Mouse (Mus musculus) lung, postnatal 4 days (tissue): ENCODE results near the gene Creb3l1.

Source experiments
- DNase-seq, 2 experiments: peaks; one replicate each; pipeline ENCODE4 v3.0.0; 2021

Creb3l1 gene

GRCm38 (mm10) chr2:91962864-91963401 lies 61.4 kb downstream of the Creb3l1 start:
- no peak for DNase-seq

- no peak for DNase-seq
These were observed 62.2 kb downstream of the Creb3l1 start for GRCm38 (mm10) chr2:91961901-91962761.

GRCm38 (mm10) chr2:91960459-91960858 lies 63.8 kb downstream of the Creb3l1 start:
- no peak for DNase-seq

- DNase-seq, result no peak
These were observed 64.5 kb downstream of the Creb3l1 start for GRCm38 (mm10) chr2:91959544-91960410.

GRCm38 (mm10) chr2:91958701-91959457 lies 65.4 kb downstream of the Creb3l1 start:
- peak; percentile 65 to 74 for DNase-seq

GRCm38 (mm10) chr2:91958049-91958448 lies 66.3 kb downstream of the Creb3l1 start:
- no peak for DNase-seq

GRCm38 (mm10) chr2:91957096-91957495 lies 67.2 kb downstream of the Creb3l1 start:
- DNase-seq, result peak; percentile 61 to 69

- no peak for DNase-seq
These were observed 68.4 kb downstream of the Creb3l1 start for GRCm38 (mm10) chr2:91955875-91956274.

GRCm38 (mm10) chr2:91955121-91955591 lies 69.1 kb downstream of the Creb3l1 start:
- no peak for DNase-seq

- peak; percentile 88 to 93 for DNase-seq
These were observed 70.5 kb downstream of the Creb3l1 start for GRCm38 (mm10) chr2:91953825-91954224.

GRCm38 (mm10) chr2:91950275-91951085 lies 73.8 kb downstream of the Creb3l1 start:
- DNase-seq, result peak; percentile 65 to 71

GRCm38 (mm10) chr2:91949411-91950274 lies 74.7 kb downstream of the Creb3l1 start:
- peak in 1 of 2 experiments; percentile 65 for DNase-seq

- DNase-seq, result no peak
These were observed 75.5 kb downstream of the Creb3l1 start for GRCm38 (mm10) chr2:91948792-91949241.

GRCm38 (mm10) chr2:91948151-91948509 lies 76.2 kb downstream of the Creb3l1 start:
- DNase-seq, result peak in 1 of 2 experiments; percentile 56

GRCm38 (mm10) chr2:91947397-91948150 lies 76.7 kb downstream of the Creb3l1 start:
- DNase-seq, result peak; percentile 60 to 62

GRCm38 (mm10) chr2:91946836-91947235 lies 77.5 kb downstream of the Creb3l1 start:
- no peak for DNase-seq

- DNase-seq, result no peak
These were observed 78.8 kb downstream of the Creb3l1 start, which contains the start of gene Gm9821 for GRCm38 (mm10) chr2:91945483-91945882. Gm9821 (plus strand) TSS chr2:91945703.

- peak; percentile 78 to 85 for DNase-seq
These were observed 79.9 kb downstream of the Creb3l1 start for GRCm38 (mm10) chr2:91944170-91944950.

GRCm38 (mm10) chr2:91942356-91942755 lies 81.9 kb downstream of the Creb3l1 start:
- no peak for DNase-seq
